Mouse (Mus musculus) liver, embryonic 14.5 days (tissue): ENCODE data around the gene Gpr89.

Source experiments
- CTCF ChIP-seq: IDR thresholded peaks from 2 replicates; pipeline ENCODE4 v1.5.1; 2016; ENCODE audit warnings: antibody characterized with exemption, low read depth, control low read depth
- EP300 ChIP-seq: IDR thresholded peaks from 2 replicates; pipeline ENCODE4 v1.6.1; 2016; ENCODE audit warnings: antibody characterized with exemption, low read depth

DNA sequence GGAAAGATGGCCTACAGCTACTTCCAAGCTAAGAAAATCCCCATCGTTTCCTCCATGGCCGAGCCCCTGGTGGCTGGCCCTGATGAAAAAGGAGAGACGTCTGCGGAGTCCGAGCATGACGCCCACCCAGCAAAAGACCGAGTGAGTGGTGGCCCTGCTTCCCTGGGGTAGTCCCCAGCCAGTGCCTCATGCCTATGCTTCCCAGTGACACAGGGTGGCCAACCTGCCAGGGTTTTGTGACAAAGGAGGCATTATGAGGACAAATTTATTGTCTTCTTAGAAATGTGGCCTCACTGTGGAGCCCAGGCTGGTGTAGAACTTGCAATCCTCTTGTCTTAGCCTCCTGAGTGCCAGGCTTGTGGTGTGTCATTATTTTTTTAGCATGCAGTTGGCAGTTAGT, 36.1 kb downstream of the Gpr89 start:
- TF ChIP-seq EP300 (no peak), CTCF (no peak)
